Mouse (Mus musculus) MEL (cell line): ENCODE results near the gene Lypd8. TPM values are rescaled to one million over a fixed set of nuclear protein-coding genes. Genes with fewer than 3 reads are reported as not detected.
A peak's percentile ranks its signal among the peaks of the same experiment; 100 is the strongest.

Source experiments
- DNase-seq: peaks from one replicate; pipeline ENCODE4 v3.0.0; 2011; ENCODE audit warnings: low read depth, low spot score
- H3K27ac ChIP-seq: 2 replicates; pipeline ENCODE4 v1.5.1; 2012; ENCODE audit warnings: low read depth, mild to moderate bottlenecking, control low read depth, low read length, moderate library complexity; ENCODE audit not compliant: control insufficient read depth
- H3K27me3 ChIP-seq, 2 experiments: fragments of 150-350 bp in 1 of 2; sonication (generic) in 1 of 2; 2 replicates each; pipeline ENCODE4 v1.6.1; 2012; ENCODE audit warnings: low read length in 2 of 2, mild to moderate bottlenecking in 2 of 2, improper control_type of control experiment in 1 of 2, moderate library complexity in 1 of 2; ENCODE audit not compliant: insufficient read depth in 2 of 2, control insufficient read depth in 1 of 2
- H3K36me3 ChIP-seq, 2 experiments: 2 replicates each; pipeline ENCODE4 v1.6.1; 2012 to 2014; ENCODE audit warnings: low read length in 2 of 2, improper control_type of control experiment in 1 of 2, inconsistent platforms in 1 of 2, mild to moderate bottlenecking in 1 of 2; ENCODE audit not compliant: insufficient read depth in 2 of 2, control insufficient read depth in 1 of 2
- H3K4me1 ChIP-seq, 2 experiments: fragments of 150-350 bp in 1 of 2; sonication (generic) in 1 of 2; 2 replicates each; pipeline ENCODE4 v1.6.1; 2012; ENCODE audit warnings: low read length in 2 of 2, improper control_type of control experiment in 1 of 2, mild to moderate bottlenecking in 1 of 2; ENCODE audit not compliant: insufficient read depth in 2 of 2, control insufficient read depth in 1 of 2
- H3K4me3 ChIP-seq, 2 experiments: fragments of 150-350 bp in 1 of 2; sonication (generic) in 1 of 2; 2 replicates each; pipeline ENCODE4 v1.5.1; 2012; ENCODE audit warnings: low read depth in 2 of 2, low read length in 2 of 2, mild to moderate bottlenecking in 2 of 2, moderate library complexity in 2 of 2, control low read depth in 1 of 2, improper control_type of control experiment in 1 of 2; ENCODE audit not compliant: control insufficient read depth in 1 of 2, insufficient read depth in 1 of 2
- H3K79me2 ChIP-seq: 2 replicates; pipeline ENCODE4 v1.6.1; 2012; ENCODE audit warnings: mild to moderate bottlenecking, low read length, moderate library complexity; ENCODE audit not compliant: control insufficient read depth, poor library complexity, insufficient read depth
- H3K9ac ChIP-seq: 2 replicates; pipeline ENCODE4 v1.6.1; 2012; ENCODE audit warnings: low read depth, mild to moderate bottlenecking, control low read depth, low read length, moderate library complexity; ENCODE audit not compliant: control insufficient read depth, poor library complexity, severe bottlenecking
- H3K9me3 ChIP-seq: fragments of 150-350 bp; sonication (generic); replicated peaks from 2 replicates; pipeline ENCODE4 v1.6.1; 2012; ENCODE audit warnings: mild to moderate bottlenecking, low read length, improper control_type of control experiment, moderate library complexity; ENCODE audit not compliant: insufficient read depth
- BHLHE40 ChIP-seq: IDR thresholded peaks from 2 replicates; pipeline ENCODE4 v1.6.1; 2012; ENCODE audit warnings: low read depth, mild to moderate bottlenecking, inconsistent platforms, low read length, improper control_type of control experiment, borderline replicate concordance
- CHD1 ChIP-seq: IDR thresholded peaks from 2 replicates; pipeline ENCODE4 v1.6.1; 2012; ENCODE audit warnings: low read depth, mild to moderate bottlenecking, inconsistent platforms, low read length, improper control_type of control experiment
- CHD2 ChIP-seq: IDR thresholded peaks from 2 replicates; pipeline ENCODE4 v1.6.1; 2011; ENCODE audit warnings: low read length, improper control_type of control experiment
- CTCF ChIP-seq, 3 experiments: IDR thresholded peaks in 2 of 3; conservative IDR thresholded peaks in 1 of 3; 2 replicates each; pipeline ENCODE4 v1.5.1; 2011 to 2012; ENCODE audit warnings: low read length in 3 of 3, low read depth in 2 of 3, mild to moderate bottlenecking in 2 of 3, improper control_type of control experiment in 1 of 3, inconsistent platforms in 1 of 3, mixed read lengths in 1 of 3, moderate library complexity in 1 of 3; ENCODE audit not compliant: control insufficient read depth in 1 of 3, insufficient read depth in 1 of 3, poor library complexity in 1 of 3, severe bottlenecking in 1 of 3
- E2F4 ChIP-seq: IDR thresholded peaks from 2 replicates; pipeline ENCODE4 v1.6.1; 2011; ENCODE audit warnings: low read depth, low read length, improper control_type of control experiment, borderline replicate concordance
- EP300 ChIP-seq, 2 experiments: IDR thresholded peaks; 2 replicates each; pipeline ENCODE4 v1.6.1; 2011; ENCODE audit warnings: improper control_type of control experiment in 2 of 2, low read length in 2 of 2, low read depth in 1 of 2, mild to moderate bottlenecking in 1 of 2
- ETS1 ChIP-seq: IDR thresholded peaks from 2 replicates; pipeline ENCODE4 v1.6.1; 2012; ENCODE audit warnings: low read depth, mild to moderate bottlenecking, inconsistent platforms, low read length, improper control_type of control experiment, moderate library complexity
- GATA1 ChIP-seq: IDR thresholded peaks from 2 replicates; pipeline ENCODE4 v1.6.1; 2011; ENCODE audit warnings: low read depth, low read length, improper control_type of control experiment
- HCFC1 ChIP-seq: IDR thresholded peaks from 2 replicates; pipeline ENCODE4 v1.6.1; 2012; ENCODE audit warnings: low read depth, mild to moderate bottlenecking, inconsistent platforms, low read length, improper control_type of control experiment, moderate library complexity
- JUND ChIP-seq: IDR thresholded peaks from 2 replicates; pipeline ENCODE4 v1.6.1; 2011; ENCODE audit warnings: low read depth, mild to moderate bottlenecking, improper control_type of control experiment, low read length
- KAT2A ChIP-seq: conservative IDR thresholded peaks from 2 replicates; pipeline ENCODE4 v1.6.1; 2012; ENCODE audit warnings: low read depth, low read length, improper control_type of control experiment, inconsistent platforms
- MAX ChIP-seq: IDR thresholded peaks from 2 replicates; pipeline ENCODE4 v1.6.1; 2011; ENCODE audit warnings: low read length, improper control_type of control experiment
- MEF2A ChIP-seq: IDR thresholded peaks from 2 replicates; pipeline ENCODE4 v1.6.1; 2014; ENCODE audit warnings: low read depth, mild to moderate bottlenecking, inconsistent platforms, low read length, improper control_type of control experiment; ENCODE audit not compliant: poor library complexity, insufficient replicate concordance, severe bottlenecking; ENCODE audit errors: extremely low read depth
- MXI1 ChIP-seq: IDR thresholded peaks from 2 replicates; pipeline ENCODE4 v1.6.1; 2011; ENCODE audit warnings: mild to moderate bottlenecking, low read depth, low read length, improper control_type of control experiment
- MYC ChIP-seq: IDR thresholded peaks from 2 replicates; pipeline ENCODE4 v1.6.1; 2011; ENCODE audit warnings: low read depth, mild to moderate bottlenecking, low read length, improper control_type of control experiment, moderate library complexity
- NRF1 ChIP-seq: IDR thresholded peaks from 2 replicates; pipeline ENCODE4 v1.6.1; 2014; ENCODE audit warnings: low read depth, mild to moderate bottlenecking, inconsistent platforms, low read length, improper control_type of control experiment, moderate library complexity; ENCODE audit not compliant: poor library complexity, insufficient read depth, severe bottlenecking
- POLR2A ChIP-seq, 2 experiments: IDR thresholded peaks; 2 replicates each; pipeline ENCODE4 v1.6.1; 2011 to 2012; ENCODE audit warnings: low read length in 2 of 2, mild to moderate bottlenecking in 2 of 2, control low read depth in 1 of 2, improper control_type of control experiment in 1 of 2, low read depth in 1 of 2, moderate library complexity in 1 of 2; ENCODE audit not compliant: control insufficient read depth in 1 of 2, insufficient read depth in 1 of 2, poor library complexity in 1 of 2
- POLR2AphosphoS2 ChIP-seq: IDR thresholded peaks from 2 replicates; pipeline ENCODE4 v1.6.1; 2011; ENCODE audit warnings: low read length, improper control_type of control experiment
- POLR2AphosphoS5 ChIP-seq: IDR thresholded peaks from 2 replicates; pipeline ENCODE4 v1.6.1; 2012; ENCODE audit warnings: low read depth, borderline replicate concordance, mild to moderate bottlenecking, inconsistent platforms, low read length, moderate library complexity, mixed read lengths
- RAD21 ChIP-seq: IDR thresholded peaks from 2 replicates; pipeline ENCODE4 v1.6.1; 2011; ENCODE audit warnings: mild to moderate bottlenecking, low read depth, low read length, improper control_type of control experiment
- SIN3A ChIP-seq: IDR thresholded peaks from 2 replicates; pipeline ENCODE4 v1.6.1; 2012; ENCODE audit warnings: low read length, improper control_type of control experiment, inconsistent platforms
- SMC3 ChIP-seq: IDR thresholded peaks from 2 replicates; pipeline ENCODE4 v1.6.1; 2011; ENCODE audit warnings: low read depth, low read length, improper control_type of control experiment
- TCF12 ChIP-seq: IDR thresholded peaks from 2 replicates; pipeline ENCODE4 v1.6.1; 2014; ENCODE audit warnings: low read depth, mild to moderate bottlenecking, inconsistent platforms, low read length, improper control_type of control experiment, moderate library complexity
- UBTF ChIP-seq: IDR thresholded peaks from 2 replicates; pipeline ENCODE4 v1.6.1; 2012; ENCODE audit warnings: low read depth, mild to moderate bottlenecking, inconsistent platforms, low read length, improper control_type of control experiment, moderate library complexity, borderline replicate concordance; ENCODE audit not compliant: insufficient read depth
- ZC3H11A ChIP-seq: IDR thresholded peaks from 2 replicates; pipeline ENCODE4 v1.6.1; 2012; ENCODE audit warnings: low read depth, mild to moderate bottlenecking, inconsistent platforms, low read length, improper control_type of control experiment
- ZKSCAN1 ChIP-seq: IDR thresholded peaks from 2 replicates; pipeline ENCODE4 v1.6.1; 2012; ENCODE audit warnings: low read depth, mild to moderate bottlenecking, inconsistent platforms, low read length, improper control_type of control experiment, moderate library complexity
- ZMIZ1 ChIP-seq: IDR thresholded peaks from 2 replicates; pipeline ENCODE4 v1.6.1; 2012; ENCODE audit warnings: low read depth, mild to moderate bottlenecking, inconsistent platforms, low read length, improper control_type of control experiment, moderate library complexity
- ZNF384 ChIP-seq: IDR thresholded peaks from 2 replicates; pipeline ENCODE4 v1.6.1; 2012; ENCODE audit warnings: low read depth, mild to moderate bottlenecking, inconsistent platforms, low read length, improper control_type of control experiment
- polyA plus RNA-seq, 2 experiments: library from polyadenylated mRNA; stranded (reverse) in 1 of 2; unstranded in 1 of 2; fragments of >175 nt in 1 of 2; fragments of >200 nt in 1 of 2; gene quantifications; 2 replicates each; pipeline versions ENCODE4 v1.2.1 to v1.2.4; 2012; ENCODE audit warnings: low replicate concordance in 2 of 2, low read depth in 1 of 2; ENCODE audit not compliant: insufficient read length in 2 of 2, insufficient read depth in 1 of 2, missing spikeins in 1 of 2
- total RNA-seq: library from RNA; depleted of rRNA; stranded (reverse); fragments of 300-350 nt; gene quantifications from 2 replicates; pipeline ENCODE4 v1.2.3, GENCODE M21; 2012

The Lypd8 gene
- total and polyA plus RNA-seq, 3 experiments = 0.19 to 0.31 TPM; not detected in 1

- Histone ChIP-seq H3K4me3 (no peak overlapping the region), H3K79me2 (no peaks in the 10 kb centered on the region), H3K36me3 (peaks cover 0 to 32% of the 10 kb centered on the region in 2 experiments; a peak in 3 of 4 replicates), H3K9me3 (no peaks in the 10 kb centered on the region), H3K27me3 (no peaks in the 10 kb centered on the region), H3K27ac (no peak overlapping the region), H3K9ac (no peak overlapping the region), H3K4me1 (peaks cover 17 to 40% of the 10 kb centered on the region in 2 experiments)
- no peak for TF ChIP-seq CHD2
- TF ChIP-seq POLR2AphosphoS5 = no peak
- TF ChIP-seq MYC = no peak
- TF ChIP-seq CTCF (IDR thresholded peaks at IDR 0.05 in 2 of 3, conservative IDR thresholded peaks at IDR 0.05 in 1 of 3; ENCODE audit: control insufficient read depth in 1 of 3, insufficient read depth in 1 of 3, low read depth in 2 of 3, low read length in 3 of 3, poor library complexity in 1 of 3, severe bottlenecking in 1 of 3) = no peak
- TF ChIP-seq MEF2A = no peak
- TF ChIP-seq CHD1 = no peak
- no peak for TF ChIP-seq JUND
- no peak for TF ChIP-seq ETS1
- TF ChIP-seq POLR2AphosphoS2 = no peak
- no peak for TF ChIP-seq HCFC1
- no peak for TF ChIP-seq TCF12
- DNase-seq = no peak
These were observed 27.7 kb upstream of the Lypd8 start for GRCm38 (mm10) chr11:58351179-58351578.

- DNase-seq = peak; percentile 95
- Histone ChIP-seq H3K27ac (peak overlapping the region; percentile 84), H3K9ac (peak overlapping the region; percentile 43)
- TF ChIP-seq RAD21 (peak; percentile 86), SIN3A (peak; percentile 94), CHD2 (no peak; the same call in 1 of the 2 replicates), ZKSCAN1 (no peak), HCFC1 (no peak; the same call in none of the 2 replicates), SMC3 (peak; percentile 66), ZNF384 (no peak), ZMIZ1 (peak; percentile 34; the same call in 1 of the 2 replicates), KAT2A (no peak), ETS1 (peak; percentile 97), NRF1 (no peak), MEF2A (no peak), GATA1 (peak; percentile 100), MYC (peak; percentile 94), ZC3H11A (peak; percentile 47), BHLHE40 (peak; percentile 35), MAX (peak; percentile 79), TCF12 (peak; percentile 99), MXI1 (peak; percentile 96), UBTF (no peak), EP300 (IDR thresholded peaks at IDR 0.05; ENCODE audit: low read depth in 1 of 2, low read length in 2 of 2) (peak; percentile 97 to 98), POLR2A (IDR thresholded peaks at IDR 0.05; ENCODE audit: control insufficient read depth in 1 of 2, insufficient read depth in 1 of 2, low read depth in 1 of 2, low read length in 2 of 2, poor library complexity in 1 of 2) (peak in 1 of 2 experiments; percentile 53; a peak in 1 of 4 replicates), E2F4 (no peak)
These were observed 25.9 kb upstream of the Lypd8 start for GRCm38 (mm10) chr11:58352681-58353548.

More at GRCm38 (mm10) chr11:58352681-58353548, 25.9 kb upstream of the Lypd8 start:
- Histone ChIP-seq H3K27me3 (no peaks in the 10 kb centered on the region), H3K4me1 (peaks cover 17 to 50% of the 10 kb centered on the region in 2 experiments), H3K79me2 (no peaks in the 10 kb centered on the region), H3K36me3 (peaks cover 0 to 32% of the 10 kb centered on the region in 2 experiments; a peak in 2 of 4 replicates), H3K4me3 (peak overlapping the region in 1 of 2 experiments; percentile 15; a peak in 2 of 4 replicates), H3K9me3 (no peaks in the 10 kb centered on the region)
